Mouse (Mus musculus) monocyte, adult 2 months (primary cell): ENCODE measurements around the gene Abca6.
A peak's percentile ranks its signal among the peaks of the same experiment; 100 is the strongest.

ENCODE experiments used
- DNase-seq, 2 experiments: peaks; one replicate each; pipeline ENCODE4 v3.0.0; 2022; ENCODE audit warnings: low spot score in 2 of 2, low read depth in 1 of 2

The Abca6 gene

GRCm38 (mm10) chr11:110251534-110251933, at the start of gene Abca6:
TSS of gene Abca6 (minus strand) at chr11:110251776.
- DNase-seq = peak in 1 of 2 experiments; percentile 28

- no peak for DNase-seq
These were observed 46.4 kb upstream of the Abca6 start for GRCm38 (mm10) chr11:110297917-110298533.

- no peak for DNase-seq
These were observed 39.0 kb upstream of the Abca6 start for GRCm38 (mm10) chr11:110290586-110290985.

GRCm38 (mm10) chr11:110288423-110288822, 36.8 kb upstream of the Abca6 start:
- DNase-seq = no peak

- no peak for DNase-seq
These were observed 36.1 kb upstream of the Abca6 start for GRCm38 (mm10) chr11:110287694-110288093.

GRCm38 (mm10) chr11:110286331-110286730, 34.8 kb upstream of the Abca6 start:
- DNase-seq = no peak

GRCm38 (mm10) chr11:110284849-110285248, 33.3 kb upstream of the Abca6 start:
- no peak for DNase-seq

- no peak for DNase-seq
These were observed 32.7 kb upstream of the Abca6 start for GRCm38 (mm10) chr11:110284185-110284787.

GRCm38 (mm10) chr11:110274794-110275193, 23.2 kb upstream of the Abca6 start:
- DNase-seq = no peak

GRCm38 (mm10) chr11:110271745-110272144, 20.2 kb upstream of the Abca6 start:
- peak in 1 of 2 experiments; percentile 8 for DNase-seq

- peak; percentile 61 to 83 for DNase-seq
These were observed 16.8 kb upstream of the Abca6 start for GRCm38 (mm10) chr11:110268244-110268844.

- DNase-seq = no peak
These were observed 15.7 kb upstream of the Abca6 start for GRCm38 (mm10) chr11:110267232-110267631.

- no peak for DNase-seq
These were observed 15.2 kb upstream of the Abca6 start for GRCm38 (mm10) chr11:110266757-110267156.

- no peak for DNase-seq
These were observed 10.3 kb upstream of the Abca6 start for GRCm38 (mm10) chr11:110261867-110262266.

GRCm38 (mm10) chr11:110257911-110258310, 6.3 kb upstream of the Abca6 start:
- DNase-seq = no peak

- no peak for DNase-seq
These were observed 5.5 kb upstream of the Abca6 start for GRCm38 (mm10) chr11:110257061-110257460.

- DNase-seq = no peak
These were observed 680 bp upstream of the Abca6 start for GRCm38 (mm10) chr11:110252256-110252655.

- peak in 1 of 2 experiments; percentile 31 for DNase-seq
These were observed 6.8 kb downstream of the Abca6 start for GRCm38 (mm10) chr11:110244730-110245129.

- no peak for DNase-seq
These were observed 14.1 kb downstream of the Abca6 start for GRCm38 (mm10) chr11:110237466-110237865.

- no peak for DNase-seq
These were observed 18.6 kb downstream of the Abca6 start for GRCm38 (mm10) chr11:110232975-110233374.

- DNase-seq = no peak
These were observed 34.5 kb downstream of the Abca6 start for GRCm38 (mm10) chr11:110217118-110217517.

GRCm38 (mm10) chr11:110203930-110204329, 47.6 kb downstream of the Abca6 start:
- no peak for DNase-seq
